Mouse (Mus musculus) urinary bladder, postnatal 14 days (tissue): ENCODE measurements around the gene Ajm1.
A peak's percentile ranks its signal among the peaks of the same experiment; 100 is the strongest.
"Not testable (repeated sequence)": the region's sequence is repeated elsewhere in the genome, so short reads cannot be mapped to it uniquely, and the experiment has no call there.

ENCODE experiments used
- DNase-seq: peaks from one replicate; pipeline ENCODE4 v3.0.0; 2021; ENCODE audit warnings: low spot score

Ajm1 gene

GRCm38 (mm10) chr2:25565741-25566140, 15.8 kb downstream of the Ajm1 start:
- DNase-seq, result no peak

DNA sequence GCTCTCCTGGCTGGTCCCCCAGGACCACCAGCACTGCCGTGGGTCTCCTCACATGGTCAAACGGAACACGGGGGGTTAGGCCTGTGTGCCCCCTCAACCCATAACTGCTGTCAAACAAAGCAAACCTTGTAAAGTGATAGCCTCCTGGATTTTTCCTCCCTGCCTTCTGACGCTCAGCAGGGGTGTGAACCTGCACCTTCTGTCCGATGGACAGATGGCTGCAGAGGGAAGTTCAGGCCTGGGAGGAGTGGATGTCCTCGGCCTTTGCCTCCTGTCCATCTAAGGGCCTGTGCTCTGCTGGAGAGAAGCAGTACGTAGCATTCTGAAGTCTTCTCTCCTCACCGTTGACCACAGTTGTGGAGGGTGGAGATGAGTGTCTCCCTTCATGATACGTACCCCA, 19.6 kb downstream of the Ajm1 start:
- no peak for DNase-seq

- DNase-seq, result no peak
Measured at GRCm38 (mm10) chr2:25560551-25560950, 21.0 kb downstream of the Ajm1 start.

GRCm38 (mm10) chr2:25558774-25559173, 22.8 kb downstream of the Ajm1 start:
- DNase-seq, result no peak

DNA sequence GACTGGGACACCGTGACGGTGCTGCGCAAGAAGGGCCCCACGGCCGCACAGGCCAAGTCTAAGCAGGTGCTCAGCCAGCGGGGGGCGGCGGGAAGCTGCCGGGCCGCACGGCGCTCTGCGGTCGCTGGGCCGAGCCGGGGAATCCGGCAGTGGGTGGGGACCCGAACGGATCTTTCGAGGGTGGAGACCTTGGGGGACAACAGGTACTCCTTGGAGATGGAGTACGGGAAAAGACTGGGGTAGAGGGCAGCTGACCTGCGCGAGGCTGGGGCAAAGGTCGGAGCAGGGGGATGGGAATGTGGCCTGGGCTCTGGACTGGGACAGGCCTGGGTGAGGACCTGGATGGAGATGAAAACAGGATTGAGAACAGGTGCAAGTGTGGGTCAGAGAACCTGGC, 23.6 kb downstream of the Ajm1 start:
- no peak for DNase-seq

DNA sequence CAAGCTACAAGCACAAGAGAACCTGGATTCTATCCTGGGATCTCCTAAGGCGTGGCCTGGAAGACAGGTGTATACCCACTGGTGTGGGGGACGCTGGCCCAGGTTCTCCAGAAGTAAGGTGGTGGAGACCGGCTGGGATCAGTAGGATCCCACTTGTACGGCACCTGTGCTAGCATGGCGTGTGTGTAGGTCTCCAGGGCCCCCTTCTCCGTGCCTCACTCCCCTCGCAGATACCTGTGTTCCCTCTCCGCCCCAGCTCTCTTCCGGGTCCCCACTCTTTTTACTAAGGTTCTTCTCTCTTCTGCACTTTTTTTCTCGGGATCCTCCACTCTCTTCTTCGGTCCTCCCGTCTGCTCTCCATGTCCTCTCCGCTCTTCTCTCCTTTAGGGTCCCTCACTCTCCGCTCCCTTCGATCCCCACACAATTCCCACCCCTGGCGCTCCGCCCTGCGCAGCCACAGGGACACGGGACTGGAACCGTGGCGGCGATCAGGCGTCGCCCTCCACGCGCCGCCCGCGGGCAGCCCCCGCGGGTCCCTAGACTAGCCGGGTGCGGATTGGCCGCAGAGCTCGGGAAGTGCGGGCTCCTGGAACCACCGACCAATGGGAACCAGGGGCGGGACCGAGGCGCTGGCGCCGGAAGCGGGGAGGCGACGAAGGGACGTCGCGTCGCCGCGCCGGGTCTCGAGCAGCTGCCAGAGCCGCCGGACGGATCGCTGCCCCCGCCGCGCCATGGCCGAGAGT, 24.2 kb downstream of the Ajm1 start, which contains the start of gene Edf1:
TSS of gene Edf1 (plus strand) at position 627 of the 743 bp plus-strand sequence.
- peak; percentile 95 for DNase-seq

DNA sequence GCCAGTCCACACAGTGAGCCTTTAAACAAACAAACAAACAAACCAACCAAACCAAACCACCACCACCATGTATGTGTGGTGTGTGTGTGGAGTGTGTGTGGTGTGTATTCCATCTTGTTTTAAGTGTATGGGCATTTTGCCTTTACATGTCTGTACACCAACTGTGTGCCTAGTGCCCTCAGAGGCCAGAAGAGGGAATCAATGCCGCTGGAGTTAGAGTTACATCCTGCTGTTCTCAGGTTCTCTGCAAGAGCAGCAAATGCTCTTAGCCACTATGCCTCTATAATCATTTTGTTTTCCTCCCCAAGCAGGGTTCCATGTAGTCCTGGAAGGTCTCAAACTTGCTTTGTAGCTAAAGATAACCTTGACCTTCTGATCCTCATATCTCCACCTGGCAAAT, 25.3 kb downstream of the Ajm1 start:
- no peak for DNase-seq

- not testable (repeated sequence) for DNase-seq
Measured at GRCm38 (mm10) chr2:25555479-25555878, 26.1 kb downstream of the Ajm1 start.

DNA sequence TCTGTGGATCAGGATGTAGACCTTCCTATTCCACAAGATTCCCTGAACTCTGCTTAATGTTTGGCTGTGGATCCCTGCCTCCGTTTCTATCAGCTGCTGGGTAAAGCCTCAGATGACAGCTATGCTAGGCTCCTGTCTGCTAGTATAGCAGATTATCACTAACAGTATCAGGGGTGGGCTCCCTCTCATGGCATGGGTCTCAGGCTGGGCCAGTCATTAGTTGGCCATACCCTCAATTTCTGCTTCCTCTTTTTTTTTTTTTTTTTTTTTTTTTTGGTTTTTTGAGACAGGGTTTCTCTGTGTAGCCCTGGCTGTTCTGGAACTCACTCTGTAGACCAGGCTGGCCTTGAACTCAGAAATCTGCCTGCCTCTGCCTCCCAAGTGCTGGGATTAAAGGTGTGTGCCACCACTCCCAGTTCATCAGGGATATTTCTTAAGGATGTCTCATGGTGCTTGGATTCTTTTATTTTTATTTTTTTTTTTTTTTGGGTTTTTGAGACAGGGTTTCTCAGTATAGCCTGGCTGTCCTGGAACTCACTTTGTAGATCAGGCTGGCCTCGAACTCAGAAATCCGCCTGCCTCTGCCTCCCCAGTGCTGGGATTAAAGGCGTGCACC, 28.3 kb downstream of the Ajm1 start:
- not testable (repeated sequence) for DNase-seq

DNA sequence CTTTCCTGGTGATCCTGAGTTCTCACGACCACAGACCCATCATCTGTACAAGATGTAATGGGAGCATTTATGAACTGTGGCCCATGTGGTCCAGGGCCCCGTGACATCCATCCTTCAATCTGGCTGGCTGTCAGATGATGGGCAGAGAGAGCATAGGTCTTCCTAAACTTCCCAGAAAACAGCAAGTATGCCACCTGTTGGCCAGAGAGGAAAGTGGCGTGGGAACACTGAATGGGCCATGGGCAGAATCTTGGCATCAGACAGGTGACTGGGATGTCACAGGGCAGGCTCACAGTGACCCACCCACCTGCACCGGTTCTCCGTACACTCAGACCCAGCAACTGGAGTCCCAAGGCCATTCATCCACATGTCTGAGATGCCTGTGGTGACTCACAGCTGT, 30.4 kb downstream of the Ajm1 start:
- DNase-seq, result peak; percentile 45

- DNase-seq, result no peak
Measured at GRCm38 (mm10) chr2:25549021-25549991, 32.3 kb downstream of the Ajm1 start.

GRCm38 (mm10) chr2:25546811-25547491, 34.6 kb downstream of the Ajm1 start, which contains the start of gene Traf2:
Gene Traf2 (minus strand): TSS chr2:25546940.
- DNase-seq, result peak; percentile 99

GRCm38 (mm10) chr2:25545996-25546810, 35.4 kb downstream of the Ajm1 start:
- peak; percentile 78 for DNase-seq

DNA sequence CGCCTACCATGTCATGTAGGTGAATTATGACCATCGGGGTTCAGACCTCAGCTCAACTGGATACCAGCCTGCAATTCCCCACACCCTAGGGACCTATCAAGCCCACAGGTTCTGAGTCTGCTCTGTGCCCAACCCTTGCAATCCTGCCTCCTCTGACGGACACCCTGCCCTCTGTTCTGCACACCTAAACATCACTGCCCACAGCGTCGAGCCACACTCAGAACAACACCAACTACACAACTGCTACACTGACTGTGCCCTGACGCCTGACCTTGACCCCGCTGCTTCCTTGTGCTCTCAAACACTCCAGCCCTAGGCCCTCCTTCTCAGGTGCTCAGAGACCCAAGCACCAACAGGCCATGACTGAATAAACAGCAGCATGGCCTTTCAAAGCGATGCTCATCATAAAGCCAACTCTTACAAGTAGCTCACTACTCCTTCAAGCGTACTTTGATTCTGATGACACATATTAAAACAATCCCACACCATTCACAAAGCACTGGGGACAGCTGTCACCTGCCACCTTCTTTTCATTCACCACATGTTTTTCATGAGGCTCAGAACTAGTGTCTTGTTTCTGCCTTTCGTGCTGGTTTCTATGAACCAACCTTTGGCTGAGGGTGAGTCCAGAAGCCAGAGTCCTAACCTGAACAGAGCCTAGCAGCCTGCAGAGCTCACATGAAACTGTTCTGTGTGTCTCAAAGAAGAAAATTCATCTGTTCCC, 39.8 kb downstream of the Ajm1 start:
- DNase-seq, result no peak

DNA sequence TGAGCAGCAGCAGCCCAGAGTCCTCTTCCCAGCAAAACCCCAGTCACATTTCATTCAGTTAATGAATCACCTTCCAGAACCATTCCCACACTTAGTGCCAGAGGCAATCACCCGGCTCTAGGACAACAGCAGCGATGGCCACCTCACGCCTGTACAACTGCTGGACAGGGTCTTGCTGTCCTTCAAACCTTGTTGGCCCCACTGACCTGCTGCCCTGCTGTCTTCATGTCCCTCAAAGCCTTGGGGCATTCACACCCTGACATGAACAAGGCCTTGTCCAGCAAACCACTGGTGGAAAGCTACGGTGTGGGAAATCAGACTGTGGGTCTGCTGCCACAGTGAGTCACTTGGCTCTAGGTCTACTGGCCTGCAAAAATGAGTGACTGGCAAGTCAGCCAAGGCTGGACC, 41.0 kb downstream of the Ajm1 start:
- DNase-seq, result no peak

- no peak for DNase-seq
Measured at GRCm38 (mm10) chr2:25536531-25536930, 45.0 kb downstream of the Ajm1 start.

DNA sequence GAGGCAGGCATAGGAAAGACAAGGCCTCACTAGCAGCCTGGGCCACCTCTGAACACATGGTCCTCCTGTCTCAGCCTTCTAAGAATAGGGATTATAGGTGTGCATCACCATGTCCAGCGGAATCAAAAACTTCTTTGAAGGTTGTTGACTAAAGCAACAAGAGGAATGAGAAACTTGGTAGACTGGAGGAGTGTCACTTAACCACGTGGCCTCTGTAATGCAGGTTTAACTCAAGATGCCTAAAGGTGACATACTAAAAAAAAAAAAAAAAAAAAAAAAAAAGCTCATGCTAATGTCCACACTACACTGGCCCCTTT, 46.7 kb downstream of the Ajm1 start:
- DNase-seq, result no peak

GRCm38 (mm10) chr2:25534178-25534865, 47.2 kb downstream of the Ajm1 start:
- DNase-seq, result peak; percentile 51

GRCm38 (mm10) chr2:25533707-25534106, 47.9 kb downstream of the Ajm1 start:
- DNase-seq, result no peak
